Mouse (Mus musculus) cerebellum, adult 2 months (tissue): ENCODE data around the gene Smyd3.

ENCODE experiments used
- CTCF ChIP-seq: fragments of 200-500 bp; IDR thresholded peaks from 2 replicates; pipeline ENCODE4 v1.5.1; 2011; ENCODE audit warnings: low read depth, mild to moderate bottlenecking, control low read depth, low read length, moderate library complexity, borderline replicate concordance; ENCODE audit not compliant: insufficient read depth
- POLR2A ChIP-seq: fragments of 200-500 bp; IDR thresholded peaks from 2 replicates; pipeline ENCODE4 v1.6.1; 2011; ENCODE audit warnings: low read length, control low read depth, borderline replicate concordance; ENCODE audit not compliant: insufficient read depth

GRCm38 (mm10) chr1:178997870-178998269 lies 520.0 kb downstream of the Smyd3 start:
- TF ChIP-seq POLR2A (no peak), CTCF (no peak)
